Mouse (Mus musculus) liver, embryonic 14.5 days (tissue): ENCODE measurements around the gene Avil. TPM values are rescaled to one million over a fixed set of nuclear protein-coding genes. Genes with fewer than 3 reads are reported as not detected.

Source experiments
- ATAC-seq: fragments of 200-750 bp; cut with Nextera tagmentation; 2 replicates; pipeline ENCODE4 v1.8.0; 2017; ENCODE audit warnings: moderate number of reproducible peaks, mild to moderate bottlenecking, moderate library complexity; ENCODE audit not compliant: insufficient read depth
- DNase-seq, 3 experiments: peaks; one replicate each; pipeline ENCODE4 v3.0.0-alpha.2; 2012 to 2013; ENCODE audit warnings: low read depth in 3 of 3, low spot score in 3 of 3
- H3K27ac ChIP-seq: fragments of 300-500 bp; sonication (generic); 2 replicates; pipeline ENCODE4 v1.5.1; 2014; ENCODE audit warnings: moderate library complexity, mild to moderate bottlenecking, control low read depth, inconsistent platforms
- H3K27me3 ChIP-seq: fragments of 300-500 bp; sonication (generic); 2 replicates; pipeline ENCODE4 v1.6.1; 2014; ENCODE audit warnings: mild to moderate bottlenecking, low read length, moderate library complexity; ENCODE audit not compliant: control insufficient read depth, insufficient read depth
- H3K36me3 ChIP-seq: fragments of 300-500 bp; sonication (generic); replicated peaks from 2 replicates; pipeline ENCODE4 v1.6.1; 2014; ENCODE audit warnings: low read depth; ENCODE audit not compliant: control insufficient read depth, insufficient read depth
- H3K4me1 ChIP-seq, 2 experiments: fragments of 200-500 bp in 1 of 2; fragments of 300-500 bp in 1 of 2; sonication (generic) in 1 of 2; replicated peaks; 2 replicates each; pipeline ENCODE4 v1.6.1; 2012 to 2014; ENCODE audit warnings: antibody characterized with exemption in 1 of 2, inconsistent platforms in 1 of 2, low read length in 1 of 2; ENCODE audit not compliant: control insufficient read depth in 2 of 2, insufficient read depth in 2 of 2
- H3K4me2 ChIP-seq: fragments of 300-500 bp; sonication (generic); 2 replicates; pipeline ENCODE4 v1.6.1; 2014; ENCODE audit warnings: low read depth, mild to moderate bottlenecking, control low read depth, moderate library complexity
- H3K4me3 ChIP-seq, 2 experiments: fragments of 200-500 bp in 1 of 2; fragments of 300-500 bp in 1 of 2; sonication (generic) in 1 of 2; 2 replicates each; pipeline ENCODE4 v1.5.1; 2012 to 2014; ENCODE audit warnings: low read depth in 2 of 2, low read length in 2 of 2, mild to moderate bottlenecking in 2 of 2, control low read depth in 1 of 2, inconsistent platforms in 1 of 2, moderate library complexity in 1 of 2; ENCODE audit not compliant: insufficient read depth in 1 of 2
- H3K9ac ChIP-seq: fragments of 300-500 bp; sonication (generic); replicated peaks from 2 replicates; pipeline ENCODE4 v1.6.1; 2014; ENCODE audit warnings: mild to moderate bottlenecking, control low read depth, moderate library complexity
- H3K9me3 ChIP-seq: fragments of 300-500 bp; sonication (generic); 2 replicates; pipeline ENCODE4 v1.6.1; 2016; ENCODE audit warnings: low read length, mixed read lengths; ENCODE audit not compliant: control insufficient read depth
- CTCF ChIP-seq: IDR thresholded peaks from 2 replicates; pipeline ENCODE4 v1.5.1; 2016; ENCODE audit warnings: antibody characterized with exemption, low read depth, control low read depth
- EP300 ChIP-seq: IDR thresholded peaks from 2 replicates; pipeline ENCODE4 v1.6.1; 2016; ENCODE audit warnings: antibody characterized with exemption, low read depth
- WGBS: fragments of 180-500 bp; shearing (Covaris S2); extraction: QIAGEN DNeasy Blood & Tissue Kit; methylation state at CpG from one replicate; pipeline ENCODE4 v1.1.7; 2014; ENCODE audit not compliant: insufficient replicate concordance; 5-methylcytosine and 5-hydroxymethylcytosine counted together
- polyA plus RNA-seq, 2 experiments: library from polyadenylated mRNA; depleted of rRNA in 1 of 2; stranded (reverse) in 1 of 2; unstranded in 1 of 2; fragments of >200 nt; fragmentation: Nextera tagmentation in 1 of 2; extraction: Ambion mirVana in 1 of 2; gene quantifications; 2 replicates each; pipeline versions ENCODE4 v1.2.1 to v1.2.3; 2012 to 2014

Gene Avil
- polyA plus RNA-seq, 2 experiments, result 0.03 to 0.12 TPM

- no peak overlapping the region for H3K4me3 ChIP-seq
- peaks cover 55% of the 10 kb centered on the region for H3K27me3 ChIP-seq
- no peak for ATAC-seq
- no peaks in the 10 kb centered on the region for H3K36me3 ChIP-seq
- no peak for DNase-seq
- H3K4me2 ChIP-seq, result no peak overlapping the region
- no peak overlapping the region for H3K9ac ChIP-seq
- TF ChIP-seq CTCF (peak; percentile 98), EP300 (no peak)
- WGBS, result under 1% methylated on average over 9 of the region's 9 CpGs
- no peaks in the 10 kb centered on the region for H3K9me3 ChIP-seq
- peaks cover 4 to 7% of the 10 kb centered on the region in 2 experiments; a peak in 3 of 4 replicates for H3K4me1 ChIP-seq
- no peak overlapping the region for H3K27ac ChIP-seq
These were observed 57.7 kb downstream of the Avil start for GRCm38 (mm10) chr10:127058161-127058560.

DNA sequence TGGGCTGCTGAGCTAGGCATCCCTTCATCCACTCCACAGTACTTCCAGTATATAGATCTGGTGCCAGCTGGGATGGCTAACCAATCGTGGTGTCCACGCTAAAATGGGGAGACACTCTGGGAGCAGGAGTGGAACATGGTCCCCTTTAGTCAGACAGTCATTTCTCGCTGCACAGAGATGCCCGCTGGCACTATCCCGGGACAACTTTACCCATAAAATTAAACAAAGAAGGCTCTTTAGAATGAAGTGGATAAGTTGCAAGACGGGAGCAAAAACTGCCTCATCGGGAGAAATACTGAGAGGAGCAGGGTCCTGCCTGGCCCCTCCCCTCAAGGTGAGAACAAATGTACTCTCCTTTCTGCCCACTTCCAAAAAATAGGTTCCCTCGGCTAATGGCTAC lies 58.2 kb downstream of the Avil start:
- ATAC-seq (no peak), DNase-seq (no peak)
- no peak overlapping the region for H3K9ac ChIP-seq
- no peaks in the 10 kb centered on the region for H3K9me3 ChIP-seq
- 10% methylated on average over 8 of the region's 8 CpGs for WGBS
- no peak overlapping the region; the same call in 1 of the 2 replicates for H3K4me2 ChIP-seq
- peaks cover 55% of the 10 kb centered on the region for H3K27me3 ChIP-seq
- no peaks in the 10 kb centered on the region for H3K36me3 ChIP-seq
- H3K4me1 ChIP-seq, result peaks cover 4 to 7% of the 10 kb centered on the region in 2 experiments; a peak in 3 of 4 replicates
- no peak overlapping the region for H3K27ac ChIP-seq
- H3K4me3 ChIP-seq, result no peak overlapping the region
- no peak for TF ChIP-seq EP300
- TF ChIP-seq CTCF, result no peak

- TF ChIP-seq CTCF, result no peak
- TF ChIP-seq EP300, result no peak
- Histone ChIP-seq H3K27me3 (peaks cover 55% of the 10 kb centered on the region), H3K4me2 (peak overlapping the region; percentile 74), H3K9me3 (no peaks in the 10 kb centered on the region), H3K4me1 (peaks cover 4 to 7% of the 10 kb centered on the region in 2 experiments; a peak in 3 of 4 replicates), H3K4me3 (peak overlapping the region; percentile 23 to 61; a peak in 3 of 4 replicates), H3K27ac (no peak overlapping the region), H3K9ac (peak overlapping the region; percentile 12; the same call in 1 of the 2 replicates), H3K36me3 (no peaks in the 10 kb centered on the region)
- DNase-seq, result no peak
- 2% methylated on average over 81 of the region's 92 CpGs for WGBS
- ATAC-seq, result no peak
These were observed 58.9 kb downstream of the Avil start for GRCm38 (mm10) chr10:127059174-127059967.

DNA sequence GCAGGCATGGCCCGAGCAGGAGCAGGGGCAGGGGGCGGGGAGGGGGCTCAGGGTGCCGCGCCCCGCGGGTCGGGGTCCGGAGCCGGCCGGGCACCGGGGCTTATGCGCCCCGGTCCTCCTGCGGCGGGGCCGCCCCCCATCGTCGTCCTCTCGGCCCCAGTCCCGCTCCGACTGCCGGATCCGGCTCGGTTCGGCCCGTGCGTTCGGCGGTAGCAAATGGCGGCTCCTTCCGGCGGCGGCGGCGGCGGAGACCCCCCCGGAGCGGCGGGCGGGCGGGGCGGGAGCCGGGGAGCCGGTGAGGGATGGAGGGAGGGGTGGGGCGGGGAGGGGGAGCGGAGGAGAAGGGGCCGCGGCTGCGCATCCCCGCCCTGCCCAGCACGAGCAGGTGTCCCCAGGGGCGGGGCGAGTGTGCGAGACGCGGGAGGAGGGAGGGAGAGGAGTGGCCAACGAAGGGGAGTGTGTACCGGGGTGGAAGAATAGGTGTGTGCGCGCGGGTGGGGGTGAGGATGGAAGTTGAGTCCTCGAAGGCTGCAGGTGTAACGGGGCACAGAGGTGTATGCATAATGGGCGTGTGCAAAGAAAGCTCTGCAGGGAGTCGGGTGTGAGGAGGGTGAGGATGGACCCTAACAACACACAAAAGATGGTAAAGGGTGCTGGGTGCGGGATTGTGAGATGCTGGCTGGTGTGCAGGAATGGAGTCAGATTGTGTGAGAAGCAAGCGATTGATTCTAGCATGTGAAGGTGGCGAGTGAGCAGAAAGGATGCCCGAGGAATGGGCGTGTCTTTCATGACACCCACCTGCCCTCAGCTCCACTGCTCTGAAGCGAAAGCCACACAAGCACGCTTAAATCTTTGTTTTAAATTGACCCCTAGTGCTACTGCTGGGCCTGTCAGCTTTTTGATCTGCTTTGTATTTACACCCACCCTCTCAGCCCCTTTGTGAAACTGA lies 59.7 kb downstream of the Avil start, which contains the start of gene March9:
Gene March9 (minus strand): TSS at position 217 of the 949 bp plus-strand sequence.
- peaks cover 55% of the 10 kb centered on the region for H3K27me3 ChIP-seq
- peak within 1 kb of the TSS; percentile 74 for H3K4me2 ChIP-seq
- H3K4me3 ChIP-seq, result peak within 1 kb of the TSS; percentile 23 to 61
- peak within 1 kb of the TSS; percentile 12; the same call in 1 of the 2 replicates for H3K9ac ChIP-seq
- DNase-seq (no peak), ATAC-seq (no peak)
- no peak for TF ChIP-seq CTCF
- no peak for TF ChIP-seq EP300
- H3K36me3 ChIP-seq, result peaks cover 6% of the 10 kb centered on the region
- no peak within 1 kb of the TSS for H3K27ac ChIP-seq
- 2% methylated on average over 69 of the region's 72 CpGs for WGBS
- no peaks in the 10 kb centered on the region for H3K9me3 ChIP-seq
- H3K4me1 ChIP-seq, result peaks cover 8 to 13% of the 10 kb centered on the region in 2 experiments; a peak in 3 of 4 replicates
